ENCODE assay signal across 18 mouse cellular contexts in genomic region chr4:88372293-88373224, GRCm38 (mm10).
DNase-seq lines count a peak whose midpoint lies in the region; ATAC-seq and TF ChIP-seq lines count a peak whose summit lies in the region.
"Had no signal": no experiment of that assay in that cellular context is flagged by ENCODE, and none has a peak within 500 bp of the region (broad histone marks: within the 10 kb centered on the region; RNA-seq: fewer than 3 reads in every experiment).

No protein-coding gene starts in this region.

- H3K36me3 ChIP-seq in MEL (ENCODE audit: control insufficient read depth in 1 of 2, insufficient read depth in 2 of 2, low read length in 2 of 2): peaks cover 0 to 4% of the 10 kb centered on the region in 2 experiments; a peak in 3 of 4 replicates
- no peaks in the 10 kb centered on the region for H3K36me3 ChIP-seq in forebrain, embryonic 11.5 days (ENCODE audit: control insufficient read depth, insufficient read depth, low read length)
- no peaks in the 10 kb centered on the region for H3K36me3 ChIP-seq in hindbrain, embryonic 12.5 days
- H3K36me3 ChIP-seq in midbrain, embryonic 12.5 days: no peaks in the 10 kb centered on the region
- H3K36me3 ChIP-seq: intestine, embryonic 15.5 days had no signal

- H3K27me3 ChIP-seq in MEL (ENCODE audit: control insufficient read depth in 1 of 2, insufficient read depth in 2 of 2, low read length in 2 of 2): no peaks in the 10 kb centered on the region
- no peaks in the 10 kb centered on the region for H3K27me3 ChIP-seq in forebrain, embryonic 11.5 days (ENCODE audit: control insufficient read depth, insufficient read depth, low read length)
- H3K27me3 ChIP-seq in hindbrain, embryonic 12.5 days: no peaks in the 10 kb centered on the region
- H3K27me3 ChIP-seq in midbrain, embryonic 12.5 days: no peaks in the 10 kb centered on the region
- H3K27me3 ChIP-seq: heart, embryonic 12.5 days; intestine, embryonic 15.5 days had no signal

- H3K79me2 ChIP-seq in MEL (ENCODE audit: control insufficient read depth, insufficient read depth, low read length, poor library complexity): no peaks in the 10 kb centered on the region

- peak overlapping the region; percentile 15; the same call in 1 of the 2 replicates for H3K4me2 ChIP-seq in forebrain, embryonic 11.5 days (ENCODE audit: low read depth, low read length, severe bottlenecking)
- 0 out of 2 replicates have a peak overlapping the region, but pooled peaks have one; percentile 21 for H3K4me2 ChIP-seq in hindbrain, embryonic 12.5 days (replicated peaks)
- H3K4me2 ChIP-seq in midbrain, embryonic 12.5 days (replicated peaks): peak overlapping the region; percentile 13; the same call in 1 of the 2 replicates
- H3K4me2 ChIP-seq: heart, embryonic 12.5 days; intestine, embryonic 15.5 days had no signal

- TF ChIP-seq EP300 in MEL (IDR thresholded peaks at IDR 0.05; ENCODE audit: low read depth in 1 of 2, low read length in 2 of 2): no peak

- TF ChIP-seq CTCF in MEL (IDR thresholded peaks at IDR 0.05 in 2 of 3, conservative IDR thresholded peaks at IDR 0.05 in 1 of 3; ENCODE audit: control insufficient read depth in 1 of 3, insufficient read depth in 1 of 3, low read depth in 2 of 3, low read length in 3 of 3, poor library complexity in 1 of 3, severe bottlenecking in 1 of 3): no peak

- H3K9me3 ChIP-seq in MEL (replicated peaks; ENCODE audit: insufficient read depth, low read length): no peaks in the 10 kb centered on the region
- H3K9me3 ChIP-seq in forebrain, embryonic 11.5 days (ENCODE audit: control insufficient read depth, low read length): no peaks in the 10 kb centered on the region
- no peaks in the 10 kb centered on the region for H3K9me3 ChIP-seq in hindbrain, embryonic 12.5 days (replicated peaks)
- H3K9me3 ChIP-seq in midbrain, embryonic 12.5 days: no peaks in the 10 kb centered on the region
- H3K9me3 ChIP-seq: heart, embryonic 12.5 days; intestine, embryonic 15.5 days had no signal

- no peak overlapping the region for H3K9ac ChIP-seq in MEL (ENCODE audit: control insufficient read depth, low read depth, low read length, poor library complexity, severe bottlenecking)
- H3K9ac ChIP-seq in forebrain, embryonic 11.5 days (ENCODE audit: low read length): no peak overlapping the region; the same call in 1 of the 2 replicates
- H3K9ac ChIP-seq in hindbrain, embryonic 12.5 days: no peak overlapping the region
- H3K9ac ChIP-seq in midbrain, embryonic 12.5 days (replicated peaks): no peak overlapping the region
- H3K9ac ChIP-seq: heart, embryonic 12.5 days; intestine, embryonic 15.5 days; liver, postnatal 0 days had no signal

- peaks cover 0 to 4% of the 10 kb centered on the region in 2 experiments; a peak in 2 of 4 replicates for H3K4me1 ChIP-seq in MEL (ENCODE audit: control insufficient read depth in 1 of 2, insufficient read depth in 2 of 2, low read length in 2 of 2)
- H3K4me1 ChIP-seq in forebrain, embryonic 11.5 days (replicated peaks; ENCODE audit: control insufficient read depth, insufficient read depth, low read length): peaks cover 2% of the 10 kb centered on the region; the same call in 1 of the 2 replicates
- H3K4me1 ChIP-seq in hindbrain, embryonic 12.5 days: peaks cover 6% of the 10 kb centered on the region
- H3K4me1 ChIP-seq in midbrain, embryonic 12.5 days: peaks cover 10% of the 10 kb centered on the region
- H3K4me1 ChIP-seq: intestine, embryonic 15.5 days had no signal

- no peak for TF ChIP-seq POLR2A in MEL (IDR thresholded peaks at IDR 0.05; ENCODE audit: control insufficient read depth in 1 of 2, insufficient read depth in 1 of 2, low read depth in 1 of 2, low read length in 2 of 2, poor library complexity in 1 of 2)

- peak; percentile 8 for DNase-seq in MEL (ENCODE audit: low read depth, low spot score)
- DNase-seq in forebrain, embryonic 11.5 days (ENCODE audit: low spot score): peak; percentile 53
- DNase-seq in lung, postnatal 14 days: no peak
- no peak for DNase-seq in layer of hippocampus, postnatal 25 days (ENCODE audit: extremely low spot score in 1 of 2, low spot score in 1 of 2)
- no peak for DNase-seq in layer of hippocampus, postnatal 14 days (ENCODE audit: low spot score in 2 of 2)
- DNase-seq: adrenal gland, postnatal 25 days; B cell, adult 2 months; cerebellum, adult 9-11 months; gastrocnemius, postnatal 25 days; layer of hippocampus, postnatal 36 days; liver; liver, postnatal 0 days; lung, postnatal 36 days had no signal

- no peak overlapping the region for H3K4me3 ChIP-seq in MEL (ENCODE audit: control insufficient read depth in 1 of 2, insufficient read depth in 1 of 2, low read depth in 2 of 2, low read length in 2 of 2)
- no peak overlapping the region for H3K4me3 ChIP-seq in forebrain, embryonic 11.5 days (ENCODE audit: low read depth, low read length)
- H3K4me3 ChIP-seq in hindbrain, embryonic 12.5 days: no peak overlapping the region
- H3K4me3 ChIP-seq in midbrain, embryonic 12.5 days: no peak overlapping the region
- H3K4me3 ChIP-seq: heart, embryonic 12.5 days; intestine, embryonic 15.5 days had no signal

- no peak overlapping the region for H3K27ac ChIP-seq in MEL (ENCODE audit: control insufficient read depth, low read depth, low read length)
- peak overlapping the region; percentile 53; the same call in 1 of the 2 replicates for H3K27ac ChIP-seq in forebrain, embryonic 11.5 days (ENCODE audit: low read depth, low read length)
- no peak overlapping the region; the same call in 1 of the 2 replicates for H3K27ac ChIP-seq in hindbrain, embryonic 12.5 days
- H3K27ac ChIP-seq in midbrain, embryonic 12.5 days (replicated peaks): peak overlapping the region; percentile 58
- H3K27ac ChIP-seq: intestine, embryonic 15.5 days; kidney, postnatal 0 days had no signal

- peak; percentile 84 for ATAC-seq in forebrain, embryonic 11.5 days (replicated peaks; ENCODE audit: low FRiP score)
- ATAC-seq in hindbrain, embryonic 12.5 days (ENCODE audit: low FRiP score): peak; percentile 46
- peak; percentile 60 for ATAC-seq in midbrain, embryonic 12.5 days (ENCODE audit: low FRiP score, low read depth)
- ATAC-seq: intestine, embryonic 15.5 days; liver, postnatal 0 days had no signal

- no peak for TF ChIP-seq RAD21 in MEL (IDR thresholded peaks at IDR 0.05; ENCODE audit: low read depth, low read length)

- WGBS in forebrain, embryonic 11.5 days: 52% methylated on average over 18 of the region's 18 CpGs
- WGBS in hindbrain, embryonic 12.5 days: 59% methylated on average over 18 of the region's 18 CpGs
- 54% methylated on average over 18 of the region's 18 CpGs for WGBS in midbrain, embryonic 12.5 days

TF ChIP-seq in MEL, 35 proteins besides CTCF, POLR2A, EP300 and RAD21:
- TF ChIP-seq ZMIZ1 (IDR thresholded peaks at IDR 0.05; ENCODE audit: low read depth, low read length): no peak
- no peak for TF ChIP-seq JUND (IDR thresholded peaks at IDR 0.05; ENCODE audit: low read depth, low read length)
- no peak for TF ChIP-seq GATA1 (IDR thresholded peaks at IDR 0.05; ENCODE audit: low read depth, low read length)
- TF ChIP-seq MAFK (IDR thresholded peaks at IDR 0.05; ENCODE audit: borderline replicate concordance, low read depth, low read length): no peak
- TF ChIP-seq UBTF (IDR thresholded peaks at IDR 0.05; ENCODE audit: borderline replicate concordance, insufficient read depth, low read depth, low read length): no peak
- no peak for TF ChIP-seq TBP (IDR thresholded peaks at IDR 0.05; ENCODE audit: low read depth, low read length)
- TF ChIP-seq ETS1 (IDR thresholded peaks at IDR 0.05; ENCODE audit: low read depth, low read length): no peak
- no peak for TF ChIP-seq E2F4 (IDR thresholded peaks at IDR 0.05; ENCODE audit: borderline replicate concordance, low read depth, low read length)
- no peak for TF ChIP-seq TCF12 (IDR thresholded peaks at IDR 0.05; ENCODE audit: low read depth, low read length)
- no peak for TF ChIP-seq ZNF384 (IDR thresholded peaks at IDR 0.05; ENCODE audit: low read depth, low read length)
TF ChIP-seq in MEL: peak in this region for 0.

Comparison
In these comparisons a context has a peak if more than half of its experiments do, and no peak if none do; other contexts are left out.
1. DNase-seq: peak in MEL (single experiment) and forebrain, embryonic 11.5 days (single experiment); none in lung, postnatal 14 days (single experiment), layer of hippocampus, postnatal 25 days (0 of 2) and layer of hippocampus, postnatal 14 days (0 of 2).
2. H3K27ac ChIP-seq: peak in forebrain, embryonic 11.5 days (single experiment) and midbrain, embryonic 12.5 days (single experiment); none in MEL (single experiment) and hindbrain, embryonic 12.5 days (single experiment).
3. Peak in every context shown above with its lines, with median percentiles within 50 percentile points of each other: ATAC-seq and H3K4me2 ChIP-seq.